Mouse (Mus musculus) midbrain, embryonic 15.5 days (tissue): ENCODE measurements around the gene Ush2a. TPM values are rescaled to one million over a fixed set of nuclear protein-coding genes. Genes with fewer than 3 reads are reported as not detected.

Experiments used
- ATAC-seq: fragments of 200-750 bp; cut with Nextera tagmentation; replicated peaks from 2 replicates; pipeline ENCODE4 v1.8.0; 2017; ENCODE audit warnings: moderate TSS enrichment
- H3K27ac ChIP-seq: fragments of 300-500 bp; sonication (generic); 2 replicates; pipeline ENCODE4 v1.5.1; 2015; ENCODE audit warnings: mild to moderate bottlenecking, inconsistent platforms
- H3K27me3 ChIP-seq: fragments of 300-500 bp; sonication (generic); replicated peaks from 2 replicates; pipeline ENCODE4 v1.6.1; 2015; ENCODE audit warnings: inconsistent platforms
- H3K36me3 ChIP-seq: fragments of 300-500 bp; sonication (generic); replicated peaks from 2 replicates; pipeline ENCODE4 v1.6.1; 2015; ENCODE audit warnings: inconsistent platforms
- H3K4me1 ChIP-seq: fragments of 300-500 bp; sonication (generic); 2 replicates; pipeline ENCODE4 v1.6.1; 2015; ENCODE audit warnings: inconsistent platforms
- H3K4me2 ChIP-seq: fragments of 300-500 bp; sonication (generic); 2 replicates; pipeline ENCODE4 v1.6.1; 2015; ENCODE audit warnings: inconsistent platforms, mild to moderate bottlenecking, moderate library complexity
- H3K4me3 ChIP-seq: fragments of 300-500 bp; sonication (generic); 2 replicates; pipeline ENCODE4 v1.5.1; 2015; ENCODE audit warnings: mild to moderate bottlenecking, inconsistent platforms
- H3K9ac ChIP-seq: fragments of 300-500 bp; sonication (generic); 2 replicates; pipeline ENCODE4 v1.6.1; 2015; ENCODE audit warnings: mild to moderate bottlenecking, inconsistent platforms
- H3K9me3 ChIP-seq: fragments of 300-500 bp; sonication (generic); 2 replicates; pipeline ENCODE4 v1.6.1; 2016; ENCODE audit warnings: inconsistent platforms
- WGBS: fragments of 180-500 bp; shearing (Covaris S2); methylation state at CpG from one replicate; pipeline ENCODE4 v1.1.7; 2015; ENCODE audit warnings: mixed read lengths; 5-methylcytosine and 5-hydroxymethylcytosine counted together
- polyA plus RNA-seq: library from polyadenylated mRNA; unstranded; fragments of >200 nt; fragmentation: Nextera tagmentation; extraction: Ambion mirVana; gene quantifications from 2 replicates; pipeline ENCODE4 v1.2.1, GENCODE M21; 2015

Gene Ush2a
- polyA plus RNA-seq, 1 experiment from 2014 or later: 0.37 TPM

DNA sequence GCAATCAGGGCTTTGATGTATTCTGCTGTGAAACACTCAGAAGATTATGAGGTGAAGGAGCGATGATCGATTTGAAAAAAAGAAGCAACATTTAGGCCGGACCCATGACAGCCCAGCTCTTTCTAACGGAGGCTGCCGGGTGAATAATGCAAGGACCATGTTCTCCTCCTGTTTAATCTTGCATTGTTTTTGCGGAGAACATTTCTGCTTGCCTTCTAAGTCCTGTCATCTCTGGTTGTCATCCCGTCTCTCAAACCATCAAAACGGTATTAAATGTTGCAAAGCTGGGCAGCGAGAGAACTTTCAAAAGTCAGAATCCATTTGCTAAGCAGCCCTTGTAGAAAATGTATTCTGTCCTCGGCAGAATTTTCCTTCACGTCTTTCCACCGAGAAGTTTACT lies 394.3 kb downstream of the Ush2a start:
- no peak overlapping the region for H3K9ac ChIP-seq
- no peaks in the 10 kb centered on the region for H3K9me3 ChIP-seq
- 15% methylated on average over 12 of the region's 12 CpGs for WGBS
- H3K4me3 ChIP-seq: no peak overlapping the region
- peak overlapping the region; percentile 24 for H3K4me2 ChIP-seq
- no peak for ATAC-seq
- peaks cover 30% of the 10 kb centered on the region for H3K4me1 ChIP-seq
- no peak overlapping the region for H3K27ac ChIP-seq
- H3K27me3 ChIP-seq: no peaks in the 10 kb centered on the region
- no peaks in the 10 kb centered on the region for H3K36me3 ChIP-seq

GRCm38 (mm10) chr1:188659159-188659558 lies 397.3 kb downstream of the Ush2a start:
- no peak overlapping the region for H3K27ac ChIP-seq
- H3K9me3 ChIP-seq: no peaks in the 10 kb centered on the region
- no peak overlapping the region for H3K9ac ChIP-seq
- ATAC-seq: no peak
- no peaks in the 10 kb centered on the region for H3K27me3 ChIP-seq
- no peaks in the 10 kb centered on the region for H3K36me3 ChIP-seq
- no peak overlapping the region for H3K4me2 ChIP-seq
- no peak overlapping the region for H3K4me3 ChIP-seq
- WGBS: 19% methylated on average over 3 of the region's 3 CpGs
- peaks cover 33% of the 10 kb centered on the region for H3K4me1 ChIP-seq

GRCm38 (mm10) chr1:188660339-188660738 lies 398.5 kb downstream of the Ush2a start:
- Histone ChIP-seq H3K4me2 (peak overlapping the region; percentile 42), H3K9me3 (no peaks in the 10 kb centered on the region), H3K27me3 (no peaks in the 10 kb centered on the region), H3K4me3 (peak overlapping the region; percentile 10), H3K36me3 (no peaks in the 10 kb centered on the region), H3K4me1 (peaks cover 33% of the 10 kb centered on the region), H3K27ac (no peak overlapping the region; the same call in 1 of the 2 replicates), H3K9ac (no peak overlapping the region)
- ATAC-seq: peak; percentile 76
- 1% methylated on average over 3 of the region's 3 CpGs for WGBS

DNA sequence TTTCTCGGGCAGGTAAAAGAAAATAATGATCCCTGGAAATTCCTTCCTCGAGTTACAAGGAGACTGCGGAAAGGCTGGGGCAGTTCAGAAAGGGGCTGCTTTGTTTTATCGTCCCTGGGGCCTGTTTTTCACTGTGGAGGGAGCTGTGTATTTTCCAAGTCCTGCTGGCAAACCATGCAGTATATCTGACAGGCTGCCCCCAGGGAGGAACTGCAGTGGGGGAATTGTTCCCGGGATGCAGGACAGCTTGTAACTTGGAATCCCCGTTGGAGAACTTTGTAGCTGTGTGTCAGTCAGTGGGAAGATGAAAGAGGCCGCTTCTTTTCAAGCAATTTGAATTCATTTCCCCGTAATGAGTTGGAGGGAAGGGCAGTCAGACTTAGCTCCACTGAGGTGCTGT lies 399.1 kb downstream of the Ush2a start:
- no peaks in the 10 kb centered on the region for H3K27me3 ChIP-seq
- ATAC-seq: peak; percentile 67; the same call in 1 of the 2 replicates
- H3K4me3 ChIP-seq: peak overlapping the region; percentile 10
- no peak overlapping the region for H3K9ac ChIP-seq
- no peak overlapping the region; the same call in 1 of the 2 replicates for H3K27ac ChIP-seq
- 2% methylated on average over 8 of the region's 8 CpGs for WGBS
- H3K9me3 ChIP-seq: no peaks in the 10 kb centered on the region
- peak overlapping the region; percentile 42 for H3K4me2 ChIP-seq
- H3K4me1 ChIP-seq: peaks cover 33% of the 10 kb centered on the region
- no peaks in the 10 kb centered on the region for H3K36me3 ChIP-seq

- no peak for ATAC-seq
- WGBS: 74% methylated on average over 8 of the region's 8 CpGs
- H3K4me2 ChIP-seq: no peak overlapping the region
- no peaks in the 10 kb centered on the region for H3K27me3 ChIP-seq
- no peak overlapping the region for H3K27ac ChIP-seq
- H3K9me3 ChIP-seq: no peaks in the 10 kb centered on the region
- no peaks in the 10 kb centered on the region for H3K4me1 ChIP-seq
- H3K4me3 ChIP-seq: no peak overlapping the region
- H3K9ac ChIP-seq: no peak overlapping the region
- H3K36me3 ChIP-seq: no peaks in the 10 kb centered on the region
These were observed 405.6 kb downstream of the Ush2a start for GRCm38 (mm10) chr1:188667460-188667859.

DNA sequence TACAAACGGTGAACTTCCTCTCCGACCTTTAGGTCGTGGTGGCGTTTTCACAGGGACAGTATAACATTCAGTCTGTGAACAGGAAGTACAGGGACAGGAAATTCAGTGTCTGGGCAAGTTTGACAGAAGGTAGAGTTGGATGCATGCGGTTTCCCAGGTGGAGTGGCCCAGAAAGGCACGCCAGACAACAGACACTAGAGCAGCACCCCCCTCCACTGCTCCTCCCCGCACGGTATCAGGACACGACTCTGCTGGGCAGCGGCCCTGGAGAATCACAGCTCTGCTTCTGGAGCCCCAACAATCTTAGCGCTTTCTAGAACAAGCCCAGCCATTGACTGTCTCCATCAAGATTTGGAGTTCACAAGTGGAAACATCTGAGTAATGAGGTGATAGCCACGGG lies 406.7 kb downstream of the Ush2a start:
- no peak for ATAC-seq
- no peaks in the 10 kb centered on the region for H3K4me1 ChIP-seq
- H3K27ac ChIP-seq: no peak overlapping the region
- no peaks in the 10 kb centered on the region for H3K9me3 ChIP-seq
- H3K4me2 ChIP-seq: no peak overlapping the region
- 89% methylated on average over 12 of the region's 12 CpGs for WGBS
- H3K27me3 ChIP-seq: no peaks in the 10 kb centered on the region
- no peaks in the 10 kb centered on the region for H3K36me3 ChIP-seq
- no peak overlapping the region for H3K9ac ChIP-seq
- no peak overlapping the region for H3K4me3 ChIP-seq

DNA sequence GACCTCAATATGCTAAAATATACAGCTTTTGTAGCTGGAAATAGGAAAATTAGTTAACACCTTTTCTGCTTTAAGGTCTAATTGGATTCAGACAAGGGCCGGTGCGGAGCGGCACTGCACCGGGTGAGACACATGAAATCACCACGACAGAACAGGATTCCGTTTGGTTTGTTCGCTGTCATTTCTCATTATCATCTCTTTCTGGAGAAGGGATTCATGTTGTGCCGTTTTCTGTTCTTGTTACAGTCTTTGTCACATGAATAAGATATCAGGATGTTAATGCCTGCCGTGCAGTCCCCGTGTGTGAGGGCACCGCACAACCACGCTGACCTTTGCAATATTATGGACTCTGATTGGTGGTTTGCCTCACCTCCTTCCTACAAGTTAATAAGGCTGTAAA lies 411.0 kb downstream of the Ush2a start:
- ATAC-seq: no peak
- H3K9me3 ChIP-seq: no peaks in the 10 kb centered on the region
- H3K4me2 ChIP-seq: no peak overlapping the region
- H3K9ac ChIP-seq: no peak overlapping the region
- H3K36me3 ChIP-seq: no peaks in the 10 kb centered on the region
- H3K4me1 ChIP-seq: no peaks in the 10 kb centered on the region
- H3K27ac ChIP-seq: no peak overlapping the region
- no peak overlapping the region for H3K4me3 ChIP-seq
- 47% methylated on average over 12 of the region's 12 CpGs for WGBS
- H3K27me3 ChIP-seq: no peaks in the 10 kb centered on the region

DNA sequence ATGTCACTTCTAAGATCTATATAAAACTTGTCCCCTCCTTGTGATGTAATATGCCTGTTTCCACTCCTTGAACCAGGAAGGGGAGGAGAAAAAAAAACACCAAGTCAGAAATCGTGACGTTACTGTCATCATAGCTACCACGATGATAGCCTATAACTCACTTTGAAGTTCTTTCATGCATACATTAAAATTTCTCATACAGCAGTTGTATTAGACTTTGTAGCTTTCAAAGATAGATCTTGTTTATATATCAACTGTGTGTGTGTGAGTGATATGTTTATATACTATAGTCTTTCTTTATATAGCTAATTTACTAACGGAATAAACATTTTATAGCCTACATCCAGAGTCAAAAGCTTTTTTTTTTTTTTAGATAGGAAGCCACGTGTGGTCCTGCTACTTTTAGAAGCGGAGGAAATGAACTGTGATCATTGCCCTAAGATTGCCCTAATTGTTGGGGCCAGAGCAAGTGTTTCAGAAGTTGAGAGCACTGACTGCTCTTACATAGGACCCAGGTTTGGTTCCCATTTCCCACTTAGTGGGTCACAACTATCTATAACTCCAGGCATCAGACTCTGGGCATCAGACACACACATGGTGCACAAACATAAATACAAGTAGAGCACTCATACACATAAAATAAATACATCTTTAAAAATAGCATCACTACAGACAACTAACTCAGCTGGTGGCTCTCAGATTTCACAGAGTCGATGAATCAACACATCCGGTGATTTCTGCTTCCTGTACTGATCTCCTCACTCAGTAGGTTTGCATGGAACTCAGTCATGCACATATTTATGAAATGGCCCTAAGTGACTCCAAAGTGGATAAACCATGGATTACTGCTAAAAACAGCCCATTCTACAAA lies 413.1 kb downstream of the Ush2a start:
- Histone ChIP-seq H3K9ac (no peak overlapping the region), H3K4me3 (no peak overlapping the region), H3K4me2 (no peak overlapping the region), H3K36me3 (no peaks in the 10 kb centered on the region), H3K27me3 (no peaks in the 10 kb centered on the region), H3K27ac (no peak overlapping the region), H3K9me3 (no peaks in the 10 kb centered on the region), H3K4me1 (no peaks in the 10 kb centered on the region)
- WGBS: 82% methylated on average over 8 of the region's 8 CpGs
- no peak for ATAC-seq

DNA sequence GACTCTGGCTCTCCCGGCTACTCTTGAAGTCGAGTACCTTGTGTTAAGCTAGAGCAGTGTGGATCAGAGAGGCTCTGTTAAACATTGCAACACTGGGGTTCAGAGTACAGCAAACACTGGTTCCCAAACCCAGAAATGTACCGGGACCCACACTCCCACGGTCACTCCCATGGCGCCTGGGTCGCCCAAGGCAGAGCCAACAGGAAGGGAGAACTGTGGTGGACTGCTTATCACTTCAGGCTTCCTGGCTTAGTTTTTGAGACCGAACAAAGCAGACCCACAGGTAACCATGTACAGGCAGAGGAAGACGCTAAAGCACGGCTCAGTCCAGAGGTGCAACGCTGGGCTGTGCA lies 413.7 kb downstream of the Ush2a start:
- WGBS: 93% methylated on average over 10 of the region's 10 CpGs
- Histone ChIP-seq H3K4me2 (no peak overlapping the region), H3K27ac (no peak overlapping the region), H3K27me3 (no peaks in the 10 kb centered on the region), H3K4me3 (no peak overlapping the region), H3K9ac (no peak overlapping the region), H3K4me1 (no peaks in the 10 kb centered on the region), H3K9me3 (no peaks in the 10 kb centered on the region), H3K36me3 (no peaks in the 10 kb centered on the region)
- no peak for ATAC-seq

GRCm38 (mm10) chr1:188678189-188678588 lies 416.4 kb downstream of the Ush2a start:
- Histone ChIP-seq H3K27ac (no peak overlapping the region), H3K9me3 (no peaks in the 10 kb centered on the region), H3K4me1 (no peaks in the 10 kb centered on the region), H3K4me3 (no peak overlapping the region), H3K4me2 (no peak overlapping the region), H3K36me3 (no peaks in the 10 kb centered on the region), H3K27me3 (no peaks in the 10 kb centered on the region), H3K9ac (no peak overlapping the region)
- WGBS: 70% methylated on average over 8 of the region's 8 CpGs
- no peak for ATAC-seq

DNA sequence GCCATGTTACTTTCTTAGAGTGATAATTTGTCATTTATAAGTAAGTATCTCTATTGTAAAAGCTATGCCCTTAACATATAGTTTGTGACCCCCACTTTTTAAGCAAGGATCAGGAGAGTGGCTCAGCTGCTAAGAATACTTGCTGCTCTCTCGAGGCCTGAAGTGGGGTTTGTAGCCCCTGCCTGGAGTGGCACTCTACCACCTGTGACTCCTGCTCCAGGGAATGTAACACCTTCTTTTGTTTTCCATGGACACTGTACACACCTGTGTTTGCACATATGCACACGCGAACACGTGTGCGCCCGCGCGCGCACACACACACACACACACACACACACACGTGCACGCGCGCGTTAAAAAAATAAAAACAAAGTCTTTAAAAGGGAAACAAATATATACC lies 424.5 kb downstream of the Ush2a start:
- Histone ChIP-seq H3K4me3 (no peak overlapping the region), H3K9me3 (peaks cover 7% of the 10 kb centered on the region), H3K4me1 (no peaks in the 10 kb centered on the region), H3K27ac (no peak overlapping the region), H3K27me3 (no peaks in the 10 kb centered on the region), H3K4me2 (no peak overlapping the region), H3K9ac (no peak overlapping the region), H3K36me3 (no peaks in the 10 kb centered on the region)
- WGBS: 97% methylated on average over 14 of the region's 14 CpGs
- ATAC-seq: no peak

DNA sequence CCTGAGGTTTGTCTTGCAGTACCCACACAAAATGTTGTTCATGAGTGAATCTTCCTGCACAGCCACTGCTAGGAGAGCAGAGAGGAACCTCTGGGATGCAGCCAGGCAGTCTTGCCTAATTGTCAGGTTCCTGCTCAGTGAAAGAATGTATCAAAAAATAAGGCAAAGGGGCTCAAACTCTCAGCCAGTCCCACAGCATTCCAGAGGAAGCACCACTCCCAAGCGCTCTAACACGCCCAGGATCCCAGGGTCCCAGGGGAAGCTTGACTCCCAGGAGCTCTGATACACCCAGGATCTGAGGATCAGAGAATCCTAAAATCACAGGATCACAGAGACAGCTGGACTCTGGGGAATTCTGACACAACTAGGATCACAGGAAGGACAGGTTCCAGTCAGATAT lies 434.5 kb downstream of the Ush2a start:
- no peak for ATAC-seq

DNA sequence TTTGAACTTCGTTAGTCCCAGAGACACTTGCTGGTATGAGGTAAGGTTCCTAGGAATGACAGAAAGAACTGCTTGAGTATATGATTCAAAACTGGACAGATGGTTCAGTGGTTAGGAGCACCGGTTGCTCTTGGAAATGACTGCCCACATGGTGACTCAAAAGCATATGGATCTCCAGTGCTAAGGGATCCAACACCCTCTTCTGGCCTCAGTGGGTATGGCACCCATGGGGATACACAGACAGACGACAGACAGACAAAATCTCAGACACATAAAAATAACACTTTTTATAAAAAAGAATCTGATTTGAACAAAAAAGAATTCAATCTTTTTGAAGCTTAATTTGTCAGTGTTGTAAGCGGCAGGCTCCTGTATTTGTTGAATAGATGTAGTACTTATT lies 446.4 kb downstream of the Ush2a start:
- Histone ChIP-seq H3K27me3 (no peaks in the 10 kb centered on the region), H3K4me2 (no peak overlapping the region), H3K9ac (no peak overlapping the region), H3K4me1 (no peaks in the 10 kb centered on the region), H3K4me3 (no peak overlapping the region), H3K36me3 (no peaks in the 10 kb centered on the region), H3K27ac (no peak overlapping the region), H3K9me3 (no peaks in the 10 kb centered on the region)
- 90% methylated on average over 4 of the region's 4 CpGs for WGBS
- no peak for ATAC-seq

More for the DNA sequence above, 434.5 kb downstream of the Ush2a start:
- Histone ChIP-seq H3K36me3 (no peaks in the 10 kb centered on the region), H3K27ac (no peak overlapping the region), H3K4me2 (no peak overlapping the region), H3K4me1 (no peaks in the 10 kb centered on the region), H3K4me3 (no peak overlapping the region), H3K27me3 (no peaks in the 10 kb centered on the region), H3K9me3 (no peaks in the 10 kb centered on the region), H3K9ac (no peak overlapping the region)
- WGBS: 90% methylated on average over 2 of the region's 2 CpGs
